Mouse (Mus musculus): ENCODE data around the gene Pik3cd. TPM values are rescaled to one million over a fixed set of nuclear protein-coding genes. Genes with fewer than 3 reads are reported as not detected.

Gene Pik3cd
- polyA plus RNA-seq, 1 experiment from 2014 or later: 21.0 TPM

DNA sequence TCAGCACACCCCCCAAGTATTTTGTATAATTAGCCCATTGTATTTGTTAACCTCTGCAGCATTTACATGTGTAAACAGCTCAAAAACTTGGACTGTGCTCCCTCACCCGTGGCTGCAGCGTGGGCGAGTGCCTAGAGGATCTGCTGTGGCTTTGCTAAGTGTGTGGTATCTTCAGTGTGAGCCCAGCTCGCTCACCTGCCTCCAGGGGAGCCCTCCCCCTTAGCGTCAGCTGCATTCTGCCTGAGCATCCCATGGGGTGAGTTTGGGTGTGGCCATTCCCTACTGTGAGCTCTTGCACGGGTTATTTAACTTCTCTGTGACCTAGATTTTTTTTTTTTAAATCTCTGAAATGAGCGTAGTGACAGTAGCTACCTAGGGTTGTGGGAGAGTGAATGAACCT, 100.1 kb downstream of the Pik3cd start:
- H3K4me3 ChIP-seq (replicated peaks; ENCODE audit: low read length): no peak overlapping the region
- no peak overlapping the region for H3K9ac ChIP-seq (replicated peaks; ENCODE audit: low read depth, low read length)
- 49% methylated on average over 7 of the region's 7 CpGs for WGBS

DNA sequence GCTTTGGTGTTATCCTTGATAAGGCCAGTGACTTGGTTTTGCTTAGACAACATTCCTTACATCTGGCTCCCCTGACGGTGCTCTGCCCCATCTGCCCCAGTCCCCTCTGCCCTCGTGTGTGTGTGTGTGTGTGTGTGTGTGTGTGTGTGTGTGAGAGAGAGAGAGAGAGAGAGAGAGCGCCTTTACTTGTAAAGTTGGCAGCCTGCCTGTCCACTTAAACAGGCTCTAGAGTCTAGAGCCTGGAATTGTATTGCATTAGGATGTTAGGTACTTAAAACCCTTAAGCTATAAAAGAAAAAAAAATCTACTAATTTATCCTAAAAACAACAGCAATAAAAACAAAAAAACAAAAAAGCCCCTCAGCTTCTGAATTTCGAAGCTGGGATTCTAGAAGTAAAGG, 100.9 kb downstream of the Pik3cd start:
- no peak overlapping the region for H3K4me3 ChIP-seq (replicated peaks; ENCODE audit: low read length)
- H3K27me3 ChIP-seq (replicated peaks; ENCODE audit: control insufficient read depth, insufficient read depth, low read length): no peaks in the 10 kb centered on the region
- no peak for ATAC-seq
- H3K9ac ChIP-seq (replicated peaks; ENCODE audit: low read depth, low read length): no peak overlapping the region
- WGBS: 21% methylated on average over 4 of the region's 4 CpGs
- H3K4me2 ChIP-seq (ENCODE audit: low read length): no peak overlapping the region
- no peaks in the 10 kb centered on the region for H3K36me3 ChIP-seq (ENCODE audit: control insufficient read depth, insufficient read depth)
- no peak overlapping the region for H3K27ac ChIP-seq (ENCODE audit: low read length)
- H3K4me1 ChIP-seq (replicated peaks; ENCODE audit: control insufficient read depth, insufficient read depth, low read length): peaks cover 17% of the 10 kb centered on the region
- no peaks in the 10 kb centered on the region for H3K9me3 ChIP-seq (ENCODE audit: control insufficient read depth, low read length)

More for the DNA sequence above, 100.1 kb downstream of the Pik3cd start:
- no peaks in the 10 kb centered on the region for H3K9me3 ChIP-seq (ENCODE audit: control insufficient read depth, low read length)
- H3K27ac ChIP-seq (ENCODE audit: low read length): no peak overlapping the region
- H3K4me2 ChIP-seq (ENCODE audit: low read length): no peak overlapping the region
- peaks cover 21% of the 10 kb centered on the region for H3K4me1 ChIP-seq (replicated peaks; ENCODE audit: control insufficient read depth, insufficient read depth, low read length)
- H3K36me3 ChIP-seq (ENCODE audit: control insufficient read depth, insufficient read depth): no peaks in the 10 kb centered on the region
- no peaks in the 10 kb centered on the region for H3K27me3 ChIP-seq (replicated peaks; ENCODE audit: control insufficient read depth, insufficient read depth, low read length)
- ATAC-seq: no peak

DNA sequence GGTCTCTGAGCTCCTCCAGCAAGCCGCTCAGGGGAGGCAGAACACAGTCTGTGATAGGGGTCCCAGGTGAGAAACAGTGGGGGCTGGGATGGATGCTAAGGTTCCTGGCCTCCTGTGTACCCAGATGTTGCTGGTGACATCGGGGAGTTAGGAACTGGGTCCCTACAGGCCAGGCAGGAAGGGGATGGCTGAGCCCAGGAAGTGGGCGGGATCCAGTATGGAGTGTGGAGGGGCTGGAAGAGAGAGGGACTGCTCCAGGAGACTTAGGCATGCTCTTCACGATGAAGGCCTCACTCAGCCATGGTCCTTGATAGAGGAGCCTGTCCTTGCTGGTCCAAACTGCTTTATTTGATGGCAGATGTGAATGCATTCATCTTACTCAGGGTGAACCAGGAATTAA, 102.2 kb downstream of the Pik3cd start:
- ATAC-seq: no peak
- H3K9me3 ChIP-seq (ENCODE audit: control insufficient read depth, low read length): no peaks in the 10 kb centered on the region

DNA sequence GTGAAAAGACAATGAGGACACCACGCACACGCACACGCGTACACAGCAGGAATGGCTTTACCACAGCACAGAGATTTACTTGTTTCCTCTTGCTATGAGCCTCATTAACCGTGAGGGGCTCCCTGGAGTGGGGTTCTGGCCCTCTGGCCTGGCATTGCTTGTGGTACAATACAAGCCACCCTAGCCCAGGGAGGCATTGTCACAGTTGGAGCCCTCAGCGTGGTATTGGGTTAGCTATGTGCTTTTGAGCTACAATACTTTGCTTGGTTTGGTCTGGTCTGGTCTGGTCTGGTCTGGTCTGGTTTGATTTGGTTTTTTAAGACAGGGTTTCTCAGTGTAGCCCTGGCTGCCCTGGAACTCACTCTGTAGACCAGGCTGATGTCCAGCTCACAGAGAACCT, 102.8 kb downstream of the Pik3cd start:
- Histone ChIP-seq H3K36me3 (ENCODE audit: control insufficient read depth, insufficient read depth) (no peaks in the 10 kb centered on the region), H3K27me3 (replicated peaks; ENCODE audit: control insufficient read depth, insufficient read depth, low read length) (no peaks in the 10 kb centered on the region), H3K9ac (replicated peaks; ENCODE audit: low read depth, low read length) (no peak overlapping the region), H3K4me2 (ENCODE audit: low read length) (no peak overlapping the region), H3K9me3 (ENCODE audit: control insufficient read depth, low read length) (no peaks in the 10 kb centered on the region), H3K4me1 (replicated peaks; ENCODE audit: control insufficient read depth, insufficient read depth, low read length) (peaks cover 23% of the 10 kb centered on the region), H3K27ac (ENCODE audit: low read length) (no peak overlapping the region), H3K4me3 (replicated peaks; ENCODE audit: low read length) (no peak overlapping the region)
- no peak for ATAC-seq
- WGBS: 81% methylated on average over 6 of the region's 6 CpGs

More for the DNA sequence above, 102.2 kb downstream of the Pik3cd start:
- Histone ChIP-seq H3K27me3 (replicated peaks; ENCODE audit: control insufficient read depth, insufficient read depth, low read length) (no peaks in the 10 kb centered on the region), H3K9ac (replicated peaks; ENCODE audit: low read depth, low read length) (no peak overlapping the region), H3K36me3 (ENCODE audit: control insufficient read depth, insufficient read depth) (no peaks in the 10 kb centered on the region), H3K27ac (ENCODE audit: low read length) (no peak overlapping the region), H3K4me1 (replicated peaks; ENCODE audit: control insufficient read depth, insufficient read depth, low read length) (peaks cover 19% of the 10 kb centered on the region), H3K4me2 (ENCODE audit: low read length) (no peak overlapping the region), H3K4me3 (replicated peaks; ENCODE audit: low read length) (no peak overlapping the region)
- WGBS: 96% methylated on average over 4 of the region's 4 CpGs

Small RNA genes within 50 kb of the gene (microRNA-seq; reads per million reads assigned to microRNA genes)
- not detected for gene Mir7023

Other genes with a start within 250 kb of the Pik3cd start
- gene Rbp7, start 247.6 kb downstream of the Pik3cd start, polyA plus RNA-seq (2015; fragmentation: Nextera tagmentation; extraction: Ambion mirVana): not detected in 2 replicates
- 0.57 TPM in 1 of 2 replicates, not detected in the other for gene Tmem274, start 225.2 kb downstream of the Pik3cd start, polyA plus RNA-seq (2015; fragmentation: Nextera tagmentation; extraction: Ambion mirVana)
- gene Nmnat1, start 217.4 kb downstream of the Pik3cd start, polyA plus RNA-seq (2015; fragmentation: Nextera tagmentation; extraction: Ambion mirVana): 10.9 and 11.1 TPM in 2 replicates
- gene Lzic, start 217.3 kb downstream of the Pik3cd start, polyA plus RNA-seq (2015; fragmentation: Nextera tagmentation; extraction: Ambion mirVana): 47.3 and 51.7 TPM in 2 replicates
- gene Ctnnbip1, start 184.3 kb downstream of the Pik3cd start, polyA plus RNA-seq (2015; fragmentation: Nextera tagmentation; extraction: Ambion mirVana): 94.1 and 105 TPM in 2 replicates
- gene Clstn1, start 116.1 kb downstream of the Pik3cd start, polyA plus RNA-seq (2015; fragmentation: Nextera tagmentation; extraction: Ambion mirVana): 65.3 and 81.8 TPM in 2 replicates
- 37.3 and 43.5 TPM in 2 replicates for gene Tmem201, start 35.5 kb upstream of the Pik3cd start, polyA plus RNA-seq (2015; fragmentation: Nextera tagmentation; extraction: Ambion mirVana)
- gene Slc25a33, start 71.7 kb upstream of the Pik3cd start, polyA plus RNA-seq (2015; fragmentation: Nextera tagmentation; extraction: Ambion mirVana): 22.4 and 22.7 TPM in 2 replicates

All from forebrain, embryonic 16.5 days (tissue).